Mouse (Mus musculus) embryonic facial prominence, embryonic 11.5 days (tissue): Measurements from ENCODE around the gene Fsd1l. TPM values are rescaled to one million over a fixed set of nuclear protein-coding genes. Genes with fewer than 3 reads are reported as not detected.

Experiments
- ATAC-seq: fragments of 200-750 bp; cut with Nextera tagmentation; replicated peaks from 2 replicates; pipeline ENCODE4 v1.8.0; 2017; ENCODE audit warnings: low read depth; ENCODE audit not compliant: insufficient number of reproducible peaks, low FRiP score, low TSS enrichment
- DNase-seq: peaks from one replicate; pipeline ENCODE4 v3.0.0-alpha.2; 2015; ENCODE audit warnings: low spot score
- H3K27ac ChIP-seq: fragments of 300-500 bp; sonication (generic); replicated peaks from 2 replicates; pipeline ENCODE4 v1.5.1; 2014; ENCODE audit warnings: mild to moderate bottlenecking, low read depth, low read length, control low read depth
- H3K27me3 ChIP-seq: fragments of 300-500 bp; sonication (generic); 2 replicates; pipeline ENCODE4 v1.6.1; 2014; ENCODE audit warnings: mild to moderate bottlenecking, low read length, moderate library complexity, mixed read lengths; ENCODE audit not compliant: control insufficient read depth, insufficient read depth
- H3K36me3 ChIP-seq: fragments of 300-500 bp; sonication (generic); replicated peaks from 2 replicates; pipeline ENCODE4 v1.6.1; 2014; ENCODE audit warnings: low read depth, mild to moderate bottlenecking, low read length, moderate library complexity, mixed read lengths; ENCODE audit not compliant: control insufficient read depth, insufficient read depth
- H3K4me1 ChIP-seq: fragments of 300-500 bp; sonication (generic); 2 replicates; pipeline ENCODE4 v1.6.1; 2014; ENCODE audit warnings: low read length, mixed read lengths; ENCODE audit not compliant: control insufficient read depth, insufficient read depth
- H3K4me2 ChIP-seq: fragments of 300-500 bp; sonication (generic); 2 replicates; pipeline ENCODE4 v1.6.1; 2014; ENCODE audit warnings: low read depth, mild to moderate bottlenecking, control low read depth, low read length, moderate library complexity
- H3K4me3 ChIP-seq: fragments of 300-500 bp; sonication (generic); 2 replicates; pipeline ENCODE4 v1.5.1; 2014; ENCODE audit warnings: low read depth, low read length, control low read depth
- H3K9ac ChIP-seq: fragments of 300-500 bp; sonication (generic); replicated peaks from 2 replicates; pipeline ENCODE4 v1.6.1; 2014; ENCODE audit warnings: mild to moderate bottlenecking, control low read depth, low read length
- H3K9me3 ChIP-seq: fragments of 300-500 bp; sonication (generic); replicated peaks from 2 replicates; pipeline ENCODE4 v1.6.1; 2016; ENCODE audit warnings: mild to moderate bottlenecking, low read length, inconsistent platforms, mixed read lengths; ENCODE audit not compliant: control insufficient read depth
- WGBS: fragments of 180-500 bp; shearing (Covaris S2); extraction: QIAGEN DNeasy Blood & Tissue Kit; methylation state at CpG from one replicate; pipeline ENCODE4 v1.1.7; 2014; 5-methylcytosine and 5-hydroxymethylcytosine counted together
- polyA plus RNA-seq: library from polyadenylated mRNA; unstranded; fragments of >200 nt; fragmentation: Nextera tagmentation; extraction: Ambion mirVana; gene quantifications from 2 replicates; pipeline ENCODE4 v1.2.1, GENCODE M21; 2014

Fsd1l gene
- polyA plus RNA-seq = 10.3 and 10.7 TPM in 2 replicates

DNA sequence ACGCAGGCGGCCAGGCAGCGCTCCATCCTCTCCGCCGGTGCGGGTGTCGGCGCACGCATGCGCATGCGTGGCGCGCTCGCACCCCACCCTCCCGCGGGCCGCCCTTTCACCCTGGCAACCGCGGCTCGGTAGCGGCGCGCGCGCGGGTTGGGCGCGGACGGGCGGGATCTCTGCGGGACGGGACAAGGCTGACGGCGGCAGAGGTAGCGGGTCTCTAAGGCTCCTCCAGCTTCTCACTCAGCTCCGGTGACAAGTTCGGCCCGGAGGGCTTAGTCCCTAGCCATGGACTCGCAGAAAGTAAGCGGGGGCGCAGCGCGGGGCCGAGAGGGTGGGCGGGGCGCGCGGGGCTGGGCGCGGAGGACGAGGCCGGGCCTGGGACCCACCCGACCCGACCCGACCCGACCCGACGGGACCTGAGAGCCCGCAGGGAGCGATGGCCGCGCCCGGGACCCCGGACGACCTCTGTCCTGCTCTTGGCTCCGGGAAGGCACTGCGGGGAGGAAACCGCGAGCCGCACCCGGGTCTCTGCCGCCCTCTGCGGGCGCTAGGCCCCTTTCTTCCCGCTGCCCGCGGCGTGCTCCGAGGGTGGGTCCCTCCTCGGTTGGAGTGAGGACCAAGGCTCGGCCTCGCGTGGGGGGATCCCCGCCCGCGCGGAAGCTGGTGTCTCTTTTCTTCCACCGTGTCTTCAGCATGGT is at the start of gene Fsd1l:
Gene Fsd1l, plus strand, starts transcription at position 156 of the 695 bp plus-strand sequence.
- peak within 1 kb of the TSS; percentile 87 for H3K4me3 ChIP-seq
- H3K9ac ChIP-seq = peak within 1 kb of the TSS; percentile 88
- peak; percentile 82 for DNase-seq
- under 1% methylated on average over 68 of the region's 88 CpGs for WGBS
- H3K36me3 ChIP-seq = no peaks in the 10 kb centered on the region
- peak within 1 kb of the TSS; percentile 70 for H3K27ac ChIP-seq
- peak within 1 kb of the TSS; percentile 53 for H3K4me2 ChIP-seq
- H3K9me3 ChIP-seq = no peaks in the 10 kb centered on the region
- no peaks in the 10 kb centered on the region for H3K27me3 ChIP-seq
- no peaks in the 10 kb centered on the region for H3K4me1 ChIP-seq
- peak; percentile 88 for ATAC-seq

DNA sequence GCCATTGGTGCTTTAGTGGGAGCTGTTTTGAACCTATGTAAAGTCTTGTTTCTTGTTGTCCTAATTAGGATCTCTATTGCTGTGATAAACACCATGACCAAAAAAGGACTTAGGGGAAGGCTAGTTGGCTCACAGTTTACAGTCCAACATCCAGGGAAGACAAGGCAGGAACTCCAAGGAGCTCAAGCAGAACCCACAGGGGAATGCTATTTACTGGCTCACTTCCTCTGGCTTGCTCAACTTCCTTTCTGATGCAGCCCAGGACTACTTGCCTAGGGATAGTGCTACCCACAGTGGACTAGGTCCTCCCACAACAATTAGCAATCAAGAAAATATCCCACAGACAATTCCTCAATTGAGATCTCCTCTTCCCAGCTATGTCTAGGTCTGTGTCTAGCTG is 43.6 kb upstream of the Fsd1l start:
- no peak for ATAC-seq
- H3K9me3 ChIP-seq = no peaks in the 10 kb centered on the region
- no peaks in the 10 kb centered on the region for H3K36me3 ChIP-seq
- no peaks in the 10 kb centered on the region for H3K27me3 ChIP-seq
- DNase-seq = no peak
- H3K9ac ChIP-seq = no peak overlapping the region
- no peak overlapping the region for H3K4me3 ChIP-seq
- no peak overlapping the region for H3K27ac ChIP-seq
- no peaks in the 10 kb centered on the region for H3K4me1 ChIP-seq
- no peak overlapping the region for H3K4me2 ChIP-seq

DNA sequence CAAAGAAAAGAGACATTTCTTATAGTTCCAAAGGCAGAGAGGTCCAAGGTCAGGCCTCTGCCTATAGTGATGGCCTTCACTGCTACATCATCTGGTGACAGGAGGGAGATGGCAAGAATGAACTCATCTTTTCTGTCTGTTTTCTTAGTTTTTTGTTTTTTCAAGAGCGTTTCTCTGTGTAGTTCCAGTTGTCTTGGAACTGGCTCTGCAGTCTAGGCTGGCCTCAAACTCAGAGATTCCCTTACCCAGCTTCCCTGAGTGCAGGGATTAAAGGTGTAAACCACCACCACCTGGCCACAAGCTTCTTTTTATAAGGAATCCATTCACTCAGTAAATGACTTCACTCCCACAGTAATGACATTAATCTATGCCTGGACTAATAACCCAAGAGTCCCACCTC is 42.3 kb upstream of the Fsd1l start:
- no peak overlapping the region for H3K27ac ChIP-seq
- no peak for DNase-seq
- 80% methylated on average over 1 of the region's 1 CpGs for WGBS
- no peaks in the 10 kb centered on the region for H3K4me1 ChIP-seq
- no peak overlapping the region for H3K4me3 ChIP-seq
- no peaks in the 10 kb centered on the region for H3K9me3 ChIP-seq
- no peak for ATAC-seq
- H3K4me2 ChIP-seq = no peak overlapping the region
- H3K9ac ChIP-seq = no peak overlapping the region
- H3K36me3 ChIP-seq = no peaks in the 10 kb centered on the region
- no peaks in the 10 kb centered on the region for H3K27me3 ChIP-seq

DNA sequence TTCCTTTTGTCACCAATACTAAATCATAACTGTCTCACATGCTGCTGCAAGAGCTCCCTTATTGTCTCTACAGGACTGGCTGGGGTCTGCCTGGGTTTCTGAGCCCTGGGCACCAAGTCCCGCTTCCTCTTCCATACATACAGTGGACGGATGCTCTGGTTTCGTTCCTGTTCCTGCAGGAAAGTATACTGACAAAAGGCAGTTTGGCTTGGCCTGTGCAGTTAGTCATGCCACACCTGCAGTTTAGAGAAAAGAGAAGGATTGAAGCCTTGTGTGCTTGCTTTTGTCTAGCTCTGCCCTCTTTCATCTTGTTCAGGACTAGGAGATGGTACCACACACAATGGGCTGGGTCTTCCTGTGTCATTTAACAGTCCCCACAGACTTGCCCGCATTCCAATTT is 41.8 kb upstream of the Fsd1l start:
- H3K9me3 ChIP-seq = no peaks in the 10 kb centered on the region
- no peak for ATAC-seq

DNA sequence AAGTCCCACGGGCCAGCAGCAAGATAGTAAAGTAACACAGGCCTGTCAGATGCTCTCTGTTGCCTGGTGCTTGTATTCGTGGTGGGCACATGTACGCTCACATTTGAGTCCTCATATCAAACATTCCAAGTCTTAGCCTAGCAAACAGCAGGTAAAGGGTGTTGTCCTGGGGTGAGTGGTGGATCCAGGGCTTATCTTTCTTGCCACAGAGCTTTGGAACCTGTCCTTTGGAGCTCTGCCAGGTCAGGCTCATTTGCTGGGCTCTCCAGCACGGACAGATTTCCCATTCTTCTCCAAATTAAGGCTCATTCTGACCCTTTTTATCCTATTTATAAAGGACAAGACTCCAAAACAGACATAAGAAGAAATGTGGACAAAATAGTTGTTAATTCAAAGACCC is 41.1 kb upstream of the Fsd1l start:
- no peak overlapping the region for H3K4me2 ChIP-seq
- H3K4me3 ChIP-seq = no peak overlapping the region
- H3K4me1 ChIP-seq = no peaks in the 10 kb centered on the region
- H3K9ac ChIP-seq = no peak overlapping the region
- no peaks in the 10 kb centered on the region for H3K36me3 ChIP-seq
- ATAC-seq (no peak), DNase-seq (no peak)
- no peak overlapping the region for H3K27ac ChIP-seq
- no peaks in the 10 kb centered on the region for H3K9me3 ChIP-seq
- 77% methylated on average over 4 of the region's 4 CpGs for WGBS
- no peaks in the 10 kb centered on the region for H3K27me3 ChIP-seq

More for the DNA sequence above, 41.8 kb upstream of the Fsd1l start:
- Histone ChIP-seq H3K36me3 (no peaks in the 10 kb centered on the region), H3K9ac (no peak overlapping the region), H3K4me2 (no peak overlapping the region), H3K27me3 (no peaks in the 10 kb centered on the region), H3K4me3 (no peak overlapping the region), H3K4me1 (no peaks in the 10 kb centered on the region), H3K27ac (no peak overlapping the region)
- DNase-seq = no peak
- WGBS = 87% methylated on average over 4 of the region's 4 CpGs

DNA sequence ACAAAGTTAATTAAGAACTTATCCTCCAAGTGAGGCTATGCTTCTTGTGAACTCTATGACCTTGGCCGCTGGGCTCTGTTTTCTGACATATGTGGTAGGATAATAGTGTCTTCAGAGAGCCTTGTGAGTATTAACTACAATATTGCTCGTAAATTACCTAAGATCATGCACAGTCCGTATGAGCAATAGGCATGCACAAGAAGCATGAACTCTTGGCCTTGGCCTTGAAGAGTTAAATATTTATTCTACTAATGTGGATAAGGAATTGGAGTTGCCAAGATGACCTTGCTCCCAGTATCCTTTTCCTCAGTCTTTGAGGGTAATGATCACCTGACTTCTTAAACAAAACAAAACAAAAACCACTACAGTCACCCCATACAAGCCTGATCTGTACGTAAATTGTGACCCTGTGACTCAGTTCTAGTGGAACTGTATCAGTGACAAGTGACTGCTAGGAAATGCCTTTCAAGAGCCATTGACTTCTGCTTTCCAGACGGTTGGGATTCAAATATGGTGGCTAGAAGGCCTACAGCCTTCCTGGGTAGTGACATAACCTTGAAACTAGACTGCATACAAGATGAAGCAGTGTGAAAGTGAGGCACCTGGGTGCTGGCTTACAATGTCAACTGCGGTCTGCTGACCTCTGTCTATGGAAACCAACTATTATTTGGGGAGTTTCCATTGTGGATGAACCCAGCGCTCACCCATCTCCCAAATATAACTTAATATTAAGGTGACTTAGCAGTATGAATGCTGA is 40.4 kb upstream of the Fsd1l start:
- Histone ChIP-seq H3K27ac (no peak overlapping the region), H3K27me3 (no peaks in the 10 kb centered on the region), H3K4me1 (no peaks in the 10 kb centered on the region), H3K4me2 (no peak overlapping the region), H3K36me3 (no peaks in the 10 kb centered on the region), H3K9me3 (no peaks in the 10 kb centered on the region), H3K4me3 (no peak overlapping the region), H3K9ac (no peak overlapping the region)
- WGBS = 83% methylated on average over 7 of the region's 7 CpGs
- DNase-seq (no peak), ATAC-seq (no peak)

DNA sequence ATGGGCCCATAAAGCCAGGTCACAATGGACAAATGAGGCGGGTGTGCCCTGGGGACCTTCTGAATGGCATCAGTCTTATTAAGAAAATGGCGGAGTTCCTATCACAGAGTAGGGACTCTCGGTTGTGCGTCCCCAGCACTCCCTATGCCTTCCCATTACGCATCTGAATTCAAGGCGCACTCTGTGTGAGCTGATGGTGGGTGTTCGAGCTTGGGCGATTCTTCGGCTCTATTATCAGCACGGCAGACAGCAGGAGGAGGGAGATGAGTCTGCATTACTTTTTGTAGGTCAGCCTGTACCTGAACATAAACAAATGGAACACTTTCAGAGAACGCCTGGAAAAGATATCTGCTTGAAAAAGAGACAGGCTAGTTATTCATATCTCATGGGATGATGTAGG is 39.7 kb upstream of the Fsd1l start:
- no peak overlapping the region for H3K27ac ChIP-seq
- DNase-seq (no peak), ATAC-seq (no peak)
- no peaks in the 10 kb centered on the region for H3K9me3 ChIP-seq
- H3K9ac ChIP-seq = no peak overlapping the region
- H3K4me2 ChIP-seq = no peak overlapping the region
- no peaks in the 10 kb centered on the region for H3K4me1 ChIP-seq
- 89% methylated on average over 11 of the region's 11 CpGs for WGBS
- no peaks in the 10 kb centered on the region for H3K27me3 ChIP-seq
- no peaks in the 10 kb centered on the region for H3K36me3 ChIP-seq
- no peak overlapping the region for H3K4me3 ChIP-seq

DNA sequence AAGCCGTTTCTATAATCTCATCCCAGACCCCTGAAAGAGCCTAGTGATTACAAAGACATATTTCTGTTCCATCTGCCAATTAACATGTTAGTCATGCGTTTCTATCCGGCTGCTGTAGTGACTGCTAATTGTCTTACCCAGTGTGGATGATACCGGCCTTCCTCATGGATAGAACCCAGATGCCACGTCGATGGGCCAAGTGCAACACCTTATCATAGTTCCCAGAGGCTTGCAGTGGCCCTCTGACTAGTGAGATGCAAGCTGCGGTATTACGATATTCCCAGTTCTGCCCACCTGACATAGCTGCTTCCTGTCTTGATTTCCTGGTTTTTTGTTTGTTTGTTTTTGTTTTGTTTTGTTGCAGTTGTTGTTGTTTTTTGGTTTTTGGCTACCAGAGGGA is 39.3 kb upstream of the Fsd1l start:
- no peak overlapping the region for H3K27ac ChIP-seq
- no peak overlapping the region for H3K9ac ChIP-seq
- H3K9me3 ChIP-seq = no peaks in the 10 kb centered on the region
- no peak for ATAC-seq
- DNase-seq = no peak
- no peaks in the 10 kb centered on the region for H3K27me3 ChIP-seq
- H3K4me3 ChIP-seq = no peak overlapping the region
- H3K36me3 ChIP-seq = no peaks in the 10 kb centered on the region
- 72% methylated on average over 8 of the region's 8 CpGs for WGBS
- H3K4me2 ChIP-seq = no peak overlapping the region
- H3K4me1 ChIP-seq = no peaks in the 10 kb centered on the region
